Mouse (Mus musculus) large intestine, adult 2 months (tissue): ENCODE data around the gene Lsamp. TPM values are rescaled to one million over a fixed set of nuclear protein-coding genes. Genes with fewer than 3 reads are reported as not detected.

Experiments
- DNase-seq: peaks from one replicate; pipeline ENCODE4 v3.0.0-alpha.2; 2012; ENCODE audit warnings: low read depth, low spot score
- WGBS: fragments of 180-500 bp; shearing (Covaris S2); methylation state at CpG from one replicate; pipeline ENCODE4 v1.1.7; 2018; 5-methylcytosine and 5-hydroxymethylcytosine counted together
- polyA plus RNA-seq: library from polyadenylated mRNA; depleted of rRNA; stranded (reverse); fragments of >200 nt; gene quantifications from 2 replicates; pipeline ENCODE4 v1.2.3, GENCODE M21; 2012; rRNA removed

Gene Lsamp
- polyA plus RNA-seq, result 0.34 and 0.53 TPM in 2 replicates

- DNase-seq, result no peak
- WGBS, result 3% methylated on average over 24 of the region's 24 CpGs
Observed at GRCm38 (mm10) chr16:39984205-39984634, at the start of gene Lsamp. TSS of gene Lsamp (plus strand) at chr16:39984361.

DNA sequence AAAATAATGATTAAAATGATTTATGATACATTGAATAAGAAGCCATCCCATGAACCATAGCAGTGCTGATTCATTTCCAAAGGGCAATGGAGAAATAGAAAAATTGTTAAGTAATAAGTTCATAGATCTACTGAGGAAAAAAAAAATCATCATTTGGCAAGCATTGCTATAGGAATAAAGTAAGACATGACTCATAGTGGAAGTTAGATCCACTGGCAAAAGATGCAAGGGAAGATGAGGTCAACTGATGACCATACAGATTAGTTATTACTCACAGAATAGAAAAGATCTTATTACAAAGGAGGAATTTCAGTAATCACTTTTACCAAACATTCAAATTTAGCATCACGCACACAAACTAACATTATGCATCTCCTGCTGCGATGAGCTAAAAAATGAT is 26.5 kb upstream of the Lsamp start:
- WGBS, result 84% methylated on average over 2 of the region's 2 CpGs
- DNase-seq, result no peak

DNA sequence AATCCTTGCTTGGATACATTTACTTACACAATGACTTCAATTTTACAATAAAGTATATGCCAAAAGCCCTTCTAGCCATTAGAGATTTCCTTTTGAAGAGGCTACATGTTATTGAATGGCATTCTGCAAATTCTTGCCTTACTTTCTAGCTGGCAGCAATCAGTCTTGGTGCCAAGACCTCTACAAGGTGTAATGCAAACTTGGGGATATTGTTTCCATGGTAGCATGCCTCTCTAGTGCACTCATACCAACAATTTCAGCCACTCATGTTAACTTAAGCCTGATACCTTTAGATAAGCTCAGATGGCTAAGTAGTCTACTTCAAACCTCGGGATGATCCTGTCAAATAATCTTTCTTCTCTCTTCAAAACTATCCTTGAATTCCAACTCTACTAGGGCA is 11.4 kb upstream of the Lsamp start:
- DNase-seq, result no peak
- 71% methylated on average over 1 of the region's 1 CpGs for WGBS

DNA sequence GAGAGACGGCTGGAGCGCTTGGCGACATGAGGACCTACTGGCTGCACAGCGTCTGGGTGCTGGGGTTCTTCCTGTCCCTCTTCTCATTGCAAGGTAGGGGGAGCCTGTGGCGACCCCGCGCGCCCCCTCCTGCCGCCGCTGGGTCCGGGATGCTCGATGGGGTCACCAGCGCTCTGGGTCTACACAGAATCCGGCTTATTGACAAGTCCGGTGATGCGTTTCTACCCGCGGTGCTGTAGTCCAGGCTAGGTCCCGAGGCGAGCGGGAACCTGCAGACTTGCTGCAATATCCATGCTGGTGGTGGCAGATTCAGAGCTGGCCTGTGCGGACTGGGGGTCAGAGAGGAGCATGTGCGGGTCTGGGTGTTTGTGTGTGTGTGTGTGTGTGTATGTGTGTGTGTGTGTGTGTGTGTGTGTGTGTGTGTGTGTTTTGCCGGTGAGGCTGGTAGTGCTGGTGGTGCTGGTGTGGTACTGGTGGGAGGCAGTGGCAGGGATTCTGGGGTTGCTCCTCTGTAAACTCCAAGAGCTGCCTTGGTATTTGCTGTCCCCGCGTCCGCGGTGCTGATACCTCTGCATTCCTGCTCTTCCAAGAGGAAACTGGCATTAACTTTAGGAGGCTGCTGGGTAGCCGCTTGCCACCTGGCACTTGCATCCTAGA is 602 bp downstream of the Lsamp start:
- no peak for DNase-seq
- 6% methylated on average over 29 of the region's 29 CpGs for WGBS

DNA sequence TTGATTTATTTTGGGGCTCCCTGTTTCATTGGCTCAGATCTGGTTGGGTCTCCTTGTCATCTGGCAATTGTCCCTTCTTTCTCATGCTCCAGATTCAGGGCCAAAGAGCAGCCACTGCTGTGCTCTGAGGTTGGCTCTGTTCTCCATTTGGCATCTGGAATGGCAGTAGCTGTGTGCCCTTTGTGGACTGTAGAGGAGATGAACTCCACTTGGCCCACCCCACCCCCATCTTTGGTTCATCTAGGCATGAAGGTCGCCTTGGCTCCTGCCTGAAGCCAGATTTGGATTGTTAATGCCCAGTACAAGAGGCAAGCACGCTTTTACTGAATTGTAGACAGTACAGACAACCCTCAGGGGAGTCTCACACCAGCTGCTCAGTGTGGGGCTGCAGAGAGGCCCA is 4.3 kb downstream of the Lsamp start:
- no peak for DNase-seq
- WGBS, result 34% methylated on average over 2 of the region's 2 CpGs

DNA sequence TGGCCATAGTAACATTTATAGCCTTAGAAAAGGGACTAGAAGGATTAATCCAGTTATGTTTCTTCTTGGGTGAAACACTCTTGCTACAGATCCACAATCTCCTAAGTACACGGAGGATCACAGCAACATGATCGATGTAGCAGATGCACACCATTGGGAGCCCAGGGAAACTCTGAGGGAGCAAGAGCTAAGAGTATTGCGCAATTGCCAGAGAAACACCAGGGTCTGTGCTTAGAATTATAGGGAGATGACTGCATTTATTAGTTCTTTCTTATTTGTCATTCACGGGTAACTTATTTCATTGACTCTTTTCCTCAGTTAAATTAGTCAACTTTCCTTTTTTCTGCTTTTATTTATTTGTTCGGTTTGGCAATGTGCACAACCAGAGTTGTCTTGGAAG is 10.7 kb downstream of the Lsamp start:
- DNase-seq, result no peak
- 76% methylated on average over 5 of the region's 5 CpGs for WGBS

- no peak for DNase-seq
- 64% methylated on average over 2 of the region's 2 CpGs for WGBS
Observed at GRCm38 (mm10) chr16:40008800-40009199, 24.6 kb downstream of the Lsamp start.

- DNase-seq, result no peak
- WGBS, result 34% methylated on average over 1 of the region's 1 CpGs
Observed at GRCm38 (mm10) chr16:40011106-40011505, 26.9 kb downstream of the Lsamp start.

DNA sequence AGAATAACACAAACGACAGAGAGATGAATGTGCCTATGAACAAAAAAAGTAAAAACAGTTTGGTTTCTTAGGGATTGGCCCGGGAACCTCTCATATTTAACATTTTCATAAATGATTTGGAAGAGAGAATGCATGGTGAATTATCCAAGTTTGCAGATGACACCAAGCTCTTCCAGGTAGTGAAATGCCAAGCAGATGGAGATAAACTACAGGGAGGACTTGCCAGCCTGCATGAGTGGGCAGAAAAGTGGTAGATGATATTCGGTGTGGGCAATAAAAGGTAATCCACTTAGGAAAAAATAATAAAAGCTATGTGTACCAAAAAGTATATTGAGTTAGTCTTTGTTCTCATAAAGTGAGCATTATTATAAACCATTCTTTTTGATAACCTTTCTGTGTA is 38.5 kb downstream of the Lsamp start:
- DNase-seq, result no peak
- 71% methylated on average over 3 of the region's 3 CpGs for WGBS

DNA sequence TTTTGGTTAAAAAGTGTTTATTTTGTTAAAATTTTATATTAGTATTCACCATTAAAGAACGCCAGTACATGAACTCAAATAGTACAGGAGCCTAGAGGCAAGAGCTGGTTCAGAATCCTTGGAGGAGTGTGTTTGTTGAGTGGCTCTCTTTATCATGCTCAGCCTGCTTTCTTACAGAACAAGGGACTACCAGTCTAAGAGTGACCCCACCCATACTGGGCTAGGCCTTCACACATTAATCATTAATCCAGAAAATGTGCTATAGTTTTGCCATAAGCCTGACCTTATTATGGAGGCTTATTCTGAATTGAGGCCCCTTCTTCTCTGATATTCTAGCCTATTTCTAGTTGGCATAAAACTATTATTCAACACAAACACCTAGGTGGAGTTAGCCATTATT is 52.6 kb downstream of the Lsamp start:
- WGBS, result 62% methylated on average over 1 of the region's 1 CpGs
- DNase-seq, result no peak

- 73% methylated on average over 2 of the region's 2 CpGs for WGBS
- DNase-seq, result no peak
Observed at GRCm38 (mm10) chr16:40059546-40059945, 75.4 kb downstream of the Lsamp start.

DNA sequence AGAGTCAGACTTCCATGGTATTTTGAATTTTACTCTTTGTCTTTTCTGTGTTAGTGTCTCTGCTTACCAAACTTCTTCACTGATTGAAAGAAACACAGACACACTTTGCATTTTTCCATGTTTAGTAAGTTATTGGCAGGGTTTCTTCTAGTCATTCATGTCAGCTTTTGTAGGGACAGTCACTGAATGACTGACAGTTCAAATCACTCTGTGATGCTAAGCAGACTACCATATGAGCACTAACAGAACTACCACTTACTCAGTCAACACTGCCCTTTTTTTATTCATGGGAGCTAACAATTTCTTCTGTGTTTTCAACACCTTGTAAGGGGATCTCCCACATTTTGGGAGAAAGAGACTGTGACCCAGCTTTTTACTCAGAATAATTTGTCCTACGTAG is 75.8 kb downstream of the Lsamp start:
- WGBS, result 66% methylated on average over 1 of the region's 1 CpGs

GRCm38 (mm10) chr16:40060491-40060890 is 76.3 kb downstream of the Lsamp start:
- WGBS, result 53% methylated on average over 2 of the region's 2 CpGs
- no peak for DNase-seq

More for the DNA sequence above, 75.8 kb downstream of the Lsamp start:
- DNase-seq, result no peak

DNA sequence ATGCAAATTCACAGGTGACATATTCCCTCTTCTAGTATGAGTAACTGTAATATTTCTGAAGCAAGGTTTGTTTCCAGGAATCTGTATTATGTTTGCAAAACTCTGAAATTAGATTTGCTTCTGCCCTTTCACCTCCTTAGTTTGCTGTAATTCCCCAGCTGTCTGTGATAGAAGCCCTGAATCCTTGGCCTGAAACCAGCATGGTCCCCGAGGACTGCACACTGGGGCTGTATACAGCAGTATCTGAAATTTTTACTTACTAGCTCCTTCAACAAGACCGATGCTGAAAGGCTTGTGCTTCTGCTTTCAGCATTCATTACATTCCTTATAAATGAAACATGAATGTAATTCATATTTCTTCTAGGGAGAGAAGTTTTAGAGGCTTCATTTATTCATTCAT is 91.4 kb downstream of the Lsamp start:
- no peak for DNase-seq
- 63% methylated on average over 2 of the region's 2 CpGs for WGBS

GRCm38 (mm10) chr16:40080224-40080623 is 96.1 kb downstream of the Lsamp start:
- DNase-seq, result no peak
- 63% methylated on average over 3 of the region's 3 CpGs for WGBS

GRCm38 (mm10) chr16:40104329-40104728 is 120.2 kb downstream of the Lsamp start:
- 65% methylated on average over 4 of the region's 4 CpGs for WGBS
- no peak for DNase-seq

DNA sequence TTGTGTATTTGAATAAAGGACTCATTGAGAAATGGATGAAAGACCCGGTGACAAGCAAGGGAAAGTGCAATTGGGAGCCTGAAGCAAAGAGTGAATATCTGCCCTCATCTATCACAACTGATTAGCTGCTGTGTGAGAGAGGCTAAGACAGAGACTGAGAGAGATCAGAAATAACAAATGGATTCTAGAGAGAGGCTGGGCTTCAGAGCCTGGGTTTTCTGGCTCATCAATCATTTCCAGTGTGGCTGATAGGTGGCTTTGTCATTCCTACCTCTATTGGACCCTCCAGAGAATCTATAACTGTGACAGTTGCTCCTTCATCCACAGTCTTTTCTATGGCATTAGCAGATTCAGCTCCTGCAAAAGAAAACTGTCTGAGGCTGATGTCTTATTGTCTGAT is 198.8 kb downstream of the Lsamp start:
- no peak for DNase-seq
- WGBS, result 83% methylated on average over 1 of the region's 1 CpGs

DNA sequence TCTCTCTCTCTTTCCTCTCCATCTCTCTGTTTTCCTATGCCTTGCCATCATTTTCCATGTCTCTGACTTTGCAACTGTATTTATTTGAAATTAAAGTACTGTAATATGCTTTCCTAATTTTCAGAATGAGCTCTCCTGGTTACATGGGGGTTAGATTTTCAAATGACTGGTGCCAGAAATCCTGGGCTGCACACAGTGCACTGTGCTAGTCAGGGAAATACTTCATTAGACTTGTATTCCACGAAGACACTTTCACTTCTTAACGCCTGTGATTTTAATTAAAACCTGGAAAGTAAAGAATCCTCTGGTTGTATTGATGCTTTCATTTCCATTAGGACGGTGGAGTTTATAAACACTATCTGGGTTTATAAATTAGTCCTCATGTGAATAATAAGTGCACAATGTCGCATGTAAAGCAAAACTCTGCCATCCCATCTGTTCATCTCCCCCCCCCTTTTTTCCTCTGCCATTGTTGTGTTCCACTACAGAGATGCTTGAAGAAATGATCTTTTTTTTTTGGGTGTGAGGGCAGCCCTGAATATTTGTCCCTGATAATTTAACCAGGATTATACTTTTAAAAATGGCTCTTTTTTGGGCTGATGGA is 203.9 kb downstream of the Lsamp start:
- 65% methylated on average over 4 of the region's 4 CpGs for WGBS
- no peak for DNase-seq

GRCm38 (mm10) chr16:40194401-40194800 is 210.2 kb downstream of the Lsamp start:
- WGBS, result 46% methylated on average over 3 of the region's 3 CpGs
- no peak for DNase-seq

DNA sequence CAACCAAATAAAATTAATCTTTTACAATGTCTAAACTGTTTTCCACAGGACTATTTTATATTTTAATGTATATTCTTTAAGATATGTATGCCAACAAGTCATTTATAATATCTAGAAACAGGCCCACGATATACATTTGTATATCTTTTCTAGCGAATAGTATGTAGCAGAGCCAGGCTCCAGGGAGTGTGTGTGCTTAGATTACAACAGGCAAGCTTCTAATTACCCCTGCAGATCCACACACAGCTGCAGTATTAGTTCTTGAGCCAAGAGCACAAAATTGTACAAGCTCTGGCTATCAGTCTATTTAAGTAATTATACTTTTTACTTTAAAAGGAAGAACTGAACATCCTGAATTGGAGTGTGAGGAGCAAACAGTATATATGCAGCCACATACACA is 210.7 kb downstream of the Lsamp start:
- 80% methylated on average over 2 of the region's 2 CpGs for WGBS
- no peak for DNase-seq

DNA sequence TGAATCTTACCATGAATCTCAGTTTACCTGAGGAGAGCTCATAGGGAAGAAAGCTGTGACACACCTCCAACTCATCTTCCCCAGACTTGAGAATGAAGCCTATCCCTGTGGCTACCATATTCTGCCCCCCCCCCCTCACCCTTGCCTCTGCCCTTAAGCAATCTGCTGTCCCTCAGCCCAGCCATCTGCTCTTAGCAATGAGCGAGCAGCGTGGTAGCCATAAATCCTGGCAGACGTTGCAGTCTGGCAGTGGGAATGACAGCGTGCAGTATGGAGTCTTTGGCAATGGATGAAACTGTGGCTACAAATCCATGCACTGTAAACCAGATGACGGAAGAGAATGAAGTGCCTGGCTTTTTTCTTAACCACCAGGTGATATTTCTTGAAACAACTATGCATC is 244.5 kb downstream of the Lsamp start:
- 64% methylated on average over 5 of the region's 5 CpGs for WGBS
- DNase-seq, result no peak

DNA sequence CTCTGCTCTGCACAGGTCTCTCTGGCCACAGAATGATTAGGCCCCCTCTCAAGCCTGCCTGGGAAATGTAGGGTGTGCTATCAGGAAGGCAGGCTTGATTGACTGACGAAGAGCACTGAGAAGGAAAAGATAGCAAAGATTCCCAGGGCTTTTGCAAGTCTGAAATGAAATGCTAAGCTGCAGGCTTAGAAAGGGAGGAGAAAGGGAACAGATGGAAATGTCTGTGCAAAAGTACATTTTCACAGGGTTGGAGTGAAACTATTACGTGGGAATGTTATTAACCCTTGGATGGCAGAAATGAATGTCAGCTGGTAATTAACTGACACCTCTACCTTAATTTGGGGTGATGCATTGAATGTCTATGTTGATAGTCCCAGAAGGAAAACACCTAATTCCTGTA is 248.9 kb downstream of the Lsamp start:
- no peak for DNase-seq
- 54% methylated on average over 2 of the region's 2 CpGs for WGBS
